Mouse (Mus musculus) embryo, embryonic 11 days (tissue): ENCODE measurements around the gene Gm7694.
A peak's percentile ranks its signal among the peaks of the same experiment; 100 is the strongest.

Experiments
- DNase-seq: peaks from one replicate; pipeline ENCODE4 v3.0.0-alpha.2; 2015

Gm7694 gene

GRCm38 (mm10) chr1:170306232-170306631 is at the start of gene Gm7694:
Gene Gm7694 (minus strand): TSS chr1:170306332.
- no peak for DNase-seq

GRCm38 (mm10) chr1:170353335-170353734 is 47.2 kb upstream of the Gm7694 start:
- DNase-seq: no peak

GRCm38 (mm10) chr1:170351080-170351479 is 44.9 kb upstream of the Gm7694 start:
- no peak for DNase-seq

- no peak for DNase-seq
These were observed 40.1 kb upstream of the Gm7694 start for GRCm38 (mm10) chr1:170346266-170346665.

- no peak for DNase-seq
These were observed 37.8 kb upstream of the Gm7694 start for GRCm38 (mm10) chr1:170343906-170344305.

- DNase-seq: no peak
These were observed 36.9 kb upstream of the Gm7694 start for GRCm38 (mm10) chr1:170343081-170343480.

- DNase-seq: no peak
These were observed 33.8 kb upstream of the Gm7694 start for GRCm38 (mm10) chr1:170339943-170340342.

- no peak for DNase-seq
These were observed 26.6 kb upstream of the Gm7694 start for GRCm38 (mm10) chr1:170332775-170333174.

- DNase-seq: no peak
These were observed 25.8 kb upstream of the Gm7694 start for GRCm38 (mm10) chr1:170331926-170332325.

- DNase-seq: no peak
These were observed 19.1 kb upstream of the Gm7694 start for GRCm38 (mm10) chr1:170325277-170325676.

GRCm38 (mm10) chr1:170324312-170324711 is 18.2 kb upstream of the Gm7694 start:
- DNase-seq: no peak

GRCm38 (mm10) chr1:170323001-170323400 is 16.9 kb upstream of the Gm7694 start:
- DNase-seq: no peak

- DNase-seq: no peak
These were observed 15.9 kb upstream of the Gm7694 start for GRCm38 (mm10) chr1:170322046-170322445.

GRCm38 (mm10) chr1:170311431-170311830 is 5.3 kb upstream of the Gm7694 start:
- no peak for DNase-seq

GRCm38 (mm10) chr1:170308503-170308902 is 2.4 kb upstream of the Gm7694 start, which contains the start of gene Spata46:
Gene Spata46 (plus strand): TSS chr1:170308803.
- no peak for DNase-seq

- DNase-seq: no peak
These were observed 1.1 kb downstream of the Gm7694 start for GRCm38 (mm10) chr1:170305002-170305401.

GRCm38 (mm10) chr1:170303103-170303502 is 3.0 kb downstream of the Gm7694 start:
- DNase-seq: peak; percentile 26

- DNase-seq: no peak
These were observed 3.7 kb downstream of the Gm7694 start for GRCm38 (mm10) chr1:170302456-170302855.

GRCm38 (mm10) chr1:170301686-170302085 is 4.4 kb downstream of the Gm7694 start:
- no peak for DNase-seq

- no peak for DNase-seq
These were observed 6.6 kb downstream of the Gm7694 start for GRCm38 (mm10) chr1:170299496-170299895.

- DNase-seq: peak; percentile 16
These were observed 11.2 kb downstream of the Gm7694 start for GRCm38 (mm10) chr1:170294786-170295570.

- DNase-seq: no peak
These were observed 12.9 kb downstream of the Gm7694 start for GRCm38 (mm10) chr1:170293257-170293656.

GRCm38 (mm10) chr1:170292239-170292951 is 13.7 kb downstream of the Gm7694 start:
- DNase-seq: peak; percentile 80
